18 mouse cellular contexts compared by ENCODE assay signal in genomic region chr6:6875676-6876075, GRCm38 (mm10). TPM values are rescaled to one million over a fixed set of nuclear protein-coding genes. Genes with fewer than 3 reads are reported as not detected.
DNase-seq lines count a peak whose midpoint lies in the region; ATAC-seq lines count a peak whose summit lies in the region.
"Had no signal": no experiment of that assay in that cellular context is flagged by ENCODE, and none has a peak within 500 bp of the region (broad histone marks: within the 10 kb centered on the region; RNA-seq: fewer than 3 reads in every experiment).

No protein-coding gene starts in this region.

- peaks cover 37% of the 10 kb centered on the region for H3K4me1 ChIP-seq in embryonic facial prominence, embryonic 15.5 days
- peaks cover 20% of the 10 kb centered on the region; the same call in 1 of the 2 replicates for H3K4me1 ChIP-seq in midbrain, embryonic 13.5 days (replicated peaks)

- H3K9ac ChIP-seq in embryonic facial prominence, embryonic 15.5 days = no peak overlapping the region
- H3K9ac ChIP-seq in midbrain, embryonic 13.5 days (replicated peaks) = 0 out of 2 replicates have a peak overlapping the region, but pooled peaks have one; percentile 14
- H3K9ac ChIP-seq: heart, embryonic 15.5 days; hindbrain, embryonic 13.5 days had no signal

- no peaks in the 10 kb centered on the region for H3K9me3 ChIP-seq in embryonic facial prominence, embryonic 15.5 days (replicated peaks)
- no peaks in the 10 kb centered on the region for H3K9me3 ChIP-seq in midbrain, embryonic 13.5 days
- H3K9me3 ChIP-seq: heart, embryonic 15.5 days; hindbrain, embryonic 13.5 days had no signal

- no peaks in the 10 kb centered on the region for H3K36me3 ChIP-seq in embryonic facial prominence, embryonic 15.5 days
- H3K36me3 ChIP-seq in midbrain, embryonic 13.5 days = no peaks in the 10 kb centered on the region
- H3K36me3 ChIP-seq: heart, embryonic 15.5 days; hindbrain, embryonic 13.5 days had no signal

- 0 out of 2 replicates have a peak overlapping the region, but pooled peaks have one; percentile 28 for H3K27ac ChIP-seq in embryonic facial prominence, embryonic 15.5 days (replicated peaks)
- H3K27ac ChIP-seq in midbrain, embryonic 13.5 days = peak overlapping the region; percentile 72; the same call in 1 of the 2 replicates
- H3K27ac ChIP-seq: heart, embryonic 15.5 days; hindbrain, embryonic 13.5 days had no signal

- 32% methylated on average over 9 of the region's 9 CpGs for WGBS in embryonic facial prominence, embryonic 15.5 days
- 2% methylated on average over 9 of the region's 9 CpGs for WGBS in midbrain, embryonic 13.5 days

- no peak for ATAC-seq in embryonic facial prominence, embryonic 15.5 days (ENCODE audit: insufficient number of reproducible peaks, low FRiP score, low TSS enrichment, low read depth)
- ATAC-seq in midbrain, embryonic 13.5 days = no peak

- H3K4me2 ChIP-seq in embryonic facial prominence, embryonic 15.5 days (replicated peaks) = no peak overlapping the region
- H3K4me2 ChIP-seq in midbrain, embryonic 13.5 days (replicated peaks) = peak overlapping the region; percentile 36
- H3K4me2 ChIP-seq: heart, embryonic 15.5 days; hindbrain, embryonic 13.5 days had no signal

- peaks cover 94% of the 10 kb centered on the region for H3K27me3 ChIP-seq in embryonic facial prominence, embryonic 15.5 days
- peaks cover 99% of the 10 kb centered on the region for H3K27me3 ChIP-seq in midbrain, embryonic 13.5 days

- no peak overlapping the region for H3K4me3 ChIP-seq in embryonic facial prominence, embryonic 15.5 days (replicated peaks)
- H3K4me3 ChIP-seq in midbrain, embryonic 13.5 days (replicated peaks) = no peak overlapping the region
- H3K4me3 ChIP-seq: heart, embryonic 15.5 days; hindbrain, embryonic 13.5 days had no signal

- peak; percentile 33 for DNase-seq in embryo, embryonic 10.5 days (ENCODE audit: low spot score)
- DNase-seq in embryo, embryonic 10 days (ENCODE audit: low spot score) = no peak
- DNase-seq in ES-CJ7 (ENCODE audit: low read depth, low spot score) = peak; percentile 19
- DNase-seq in thymus, postnatal 4 days = no peak
- DNase-seq in frontal cortex, postnatal 10 days (ENCODE audit: low spot score in 2 of 2) = no peak
- DNase-seq in urinary bladder, postnatal 4 days (ENCODE audit: low spot score in 2 of 2) = no peak
- DNase-seq: adrenal gland, postnatal 25 days; cerebellum, adult 9-11 months; kidney, adult 9 months; lung, postnatal 14 days had no signal

RNA-seq across cellular contexts. Expression of gene Dlx5, which starts 6.2 kb away (rescaled TPM):
- 46.9 and 56.0 TPM in 2 replicates for polyA plus RNA-seq in embryonic facial prominence, embryonic 15.5 days (2015; fragmentation: Nextera tagmentation; extraction: Ambion mirVana)
- polyA plus RNA-seq in midbrain, embryonic 13.5 days (2015; fragmentation: Nextera tagmentation; extraction: Ambion mirVana) = 22.4 and 22.9 TPM in 2 replicates
- polyA plus RNA-seq: neural tube, embryonic 14.5 days; spleen, adult 2 months had no signal

RNA-seq across cellular contexts. Expression of gene Dlx6, which starts 12.5 kb away (rescaled TPM):
- polyA plus RNA-seq in embryonic facial prominence, embryonic 15.5 days (2015; fragmentation: Nextera tagmentation; extraction: Ambion mirVana) = 2.7 and 3.2 TPM in 2 replicates
- polyA plus RNA-seq in midbrain, embryonic 13.5 days (2015; fragmentation: Nextera tagmentation; extraction: Ambion mirVana) = 3.1 and 4.4 TPM in 2 replicates
- polyA plus RNA-seq: hindbrain, embryonic 13.5 days; large intestine, adult 2 months; liver, embryonic 16.5 days; neural tube, embryonic 14.5 days; spleen, adult 2 months had no signal

Comparison
In these comparisons a context has a peak if more than half of its experiments do, and no peak if none do; other contexts are left out.
1. DNase-seq: peak in embryo, embryonic 10.5 days (single experiment) and ES-CJ7 (single experiment); none in embryo, embryonic 10 days (single experiment), thymus, postnatal 4 days (single experiment), frontal cortex, postnatal 10 days (0 of 2) and urinary bladder, postnatal 4 days (0 of 2).